Mouse (Mus musculus): ENCODE measurements around the gene Tnni2.

GRCm38 (mm10) chr7:142418679-142419078, 22.9 kb upstream of the Tnni2 start:
- TF ChIP-seq POLR2A (IDR thresholded peaks at IDR 0.05; ENCODE audit: borderline replicate concordance, extremely low read depth, insufficient read depth, insufficient read length, poor library complexity, severe bottlenecking) (no peak), CTCF (IDR thresholded peaks at IDR 0.05; ENCODE audit: borderline replicate concordance, extremely low read depth, insufficient read depth, insufficient read length) (no peak)

Data from brain, embryonic 14.5 days (tissue).